8 mouse cellular contexts compared by ENCODE assay signal in genomic region chrX:70385276-70385961, GRCm38 (mm10). TPM values are rescaled to one million over a fixed set of nuclear protein-coding genes. Genes with fewer than 3 reads are reported as not detected.
DNase-seq lines count a peak whose midpoint lies in the region; ATAC-seq and TF ChIP-seq lines count a peak whose summit lies in the region.

TSS of gene 1110012L19Rik (plus strand) at chrX:70385877.

- peak within 1 kb of the TSS; percentile 56 for H3K4me3 ChIP-seq in embryonic facial prominence, embryonic 14.5 days (ENCODE audit: low read depth, low read length)
- H3K4me3 ChIP-seq in heart, adult 2 months, result peak within 1 kb of the TSS; percentile 63
- peak within 1 kb of the TSS; percentile 53 for H3K4me3 ChIP-seq in limb, embryonic 13.5 days
- peak within 1 kb of the TSS; percentile 51 for H3K4me3 ChIP-seq in midbrain, embryonic 16.5 days (ENCODE audit: low read depth, low read length)

- no peaks in the 10 kb centered on the region for H3K4me1 ChIP-seq in embryonic facial prominence, embryonic 14.5 days (ENCODE audit: control insufficient read depth, insufficient read depth, low read length)
- H3K4me1 ChIP-seq in heart, adult 2 months (ENCODE audit: control insufficient read depth, insufficient read depth, low read length), result peaks cover 2% of the 10 kb centered on the region
- peaks cover 5% of the 10 kb centered on the region; the same call in 1 of the 2 replicates for H3K4me1 ChIP-seq in limb, embryonic 13.5 days
- H3K4me1 ChIP-seq in midbrain, embryonic 16.5 days (ENCODE audit: control insufficient read depth, insufficient read depth, low read length), result peaks cover 7% of the 10 kb centered on the region

- peak; percentile 96 for ATAC-seq in embryonic facial prominence, embryonic 14.5 days (ENCODE audit: low read depth)
- peak; percentile 96 for ATAC-seq in limb, embryonic 13.5 days (ENCODE audit: low FRiP score, low read depth)
- peak; percentile 98 for ATAC-seq in midbrain, embryonic 16.5 days

- peak within 1 kb of the TSS; percentile 82 for H3K27ac ChIP-seq in embryonic facial prominence, embryonic 14.5 days (replicated peaks; ENCODE audit: low read depth, low read length)
- peak within 1 kb of the TSS; percentile 91 for H3K27ac ChIP-seq in heart, adult 2 months
- peak within 1 kb of the TSS; percentile 69; the same call in 1 of the 2 replicates for H3K27ac ChIP-seq in limb, embryonic 13.5 days
- peak within 1 kb of the TSS; percentile 67 for H3K27ac ChIP-seq in midbrain, embryonic 16.5 days (ENCODE audit: low read length)

- peak within 1 kb of the TSS; percentile 56 for H3K4me2 ChIP-seq in embryonic facial prominence, embryonic 14.5 days (ENCODE audit: low read depth, low read length)
- H3K4me2 ChIP-seq in limb, embryonic 13.5 days (replicated peaks), result peak within 1 kb of the TSS; percentile 62
- peak within 1 kb of the TSS; percentile 59 for H3K4me2 ChIP-seq in midbrain, embryonic 16.5 days (ENCODE audit: low read length)

- intact Hi-C loops in heart, adult 2 months (cut with DNase I), result no loop called here

- H3K27me3 ChIP-seq in embryonic facial prominence, embryonic 14.5 days (replicated peaks; ENCODE audit: control insufficient read depth, insufficient read depth, low read length), result no peaks in the 10 kb centered on the region
- no peaks in the 10 kb centered on the region for H3K27me3 ChIP-seq in heart, adult 2 months (ENCODE audit: control insufficient read depth, insufficient read depth, low read length)
- no peaks in the 10 kb centered on the region for H3K27me3 ChIP-seq in limb, embryonic 13.5 days
- no peaks in the 10 kb centered on the region for H3K27me3 ChIP-seq in midbrain, embryonic 16.5 days (ENCODE audit: control insufficient read depth, insufficient read depth, low read depth, low read length)

- H3K9me3 ChIP-seq in embryonic facial prominence, embryonic 14.5 days (ENCODE audit: control insufficient read depth, low read length), result no peaks in the 10 kb centered on the region
- H3K9me3 ChIP-seq in limb, embryonic 13.5 days, result no peaks in the 10 kb centered on the region
- no peaks in the 10 kb centered on the region for H3K9me3 ChIP-seq in midbrain, embryonic 16.5 days (replicated peaks; ENCODE audit: control insufficient read depth, low read length, poor library complexity, severe bottlenecking)

- no peak for TF ChIP-seq CTCF in heart, adult 2 months (IDR thresholded peaks at IDR 0.05)

- WGBS in embryonic facial prominence, embryonic 14.5 days, result 24% methylated on average over 22 of the region's 22 CpGs
- WGBS in heart, adult 2 months, result 13% methylated on average over 22 of the region's 22 CpGs
- 16% methylated on average over 22 of the region's 22 CpGs for WGBS in limb, embryonic 13.5 days
- WGBS in midbrain, embryonic 16.5 days, result 20% methylated on average over 21 of the region's 22 CpGs

- peak; percentile 93 for DNase-seq in 3T3-L1 (ENCODE audit: low read depth, low spot score)
- peak; percentile 72 for DNase-seq in adrenal gland, postnatal 36 days
- DNase-seq in embryonic facial prominence, embryonic 14.5 days (ENCODE audit: low spot score), result peak; percentile 96
- peak; percentile 72 to 87 for DNase-seq in heart, adult 2 months
- peak; percentile 84 to 85 for DNase-seq in kidney, adult 8-10 months
- DNase-seq in spleen, postnatal 14 days (ENCODE audit: low spot score in 2 of 2), result peak; percentile 11 to 34

- no peaks in the 10 kb centered on the region for H3K36me3 ChIP-seq in embryonic facial prominence, embryonic 14.5 days (ENCODE audit: control insufficient read depth, insufficient read depth, low read length)
- no peaks in the 10 kb centered on the region for H3K36me3 ChIP-seq in heart, adult 2 months (ENCODE audit: control insufficient read depth, insufficient read depth, low read length)
- H3K36me3 ChIP-seq in limb, embryonic 13.5 days, result peaks cover 9% of the 10 kb centered on the region; the same call in 1 of the 2 replicates
- H3K36me3 ChIP-seq in midbrain, embryonic 16.5 days (ENCODE audit: control insufficient read depth, insufficient read depth, low read length), result no peaks in the 10 kb centered on the region

- no peaks in the 10 kb centered on the region for H3K79me2 ChIP-seq in heart, adult 2 months (replicated peaks; ENCODE audit: control insufficient read depth, insufficient read depth, low read length)

- TF ChIP-seq POLR2A in heart, adult 2 months (IDR thresholded peaks at IDR 0.05; ENCODE audit: insufficient read depth, low read depth, low read length), result peak; percentile 75; the same call in 1 of the 2 replicates

- peak within 1 kb of the TSS; percentile 71 for H3K9ac ChIP-seq in embryonic facial prominence, embryonic 14.5 days (ENCODE audit: low read depth, low read length)
- H3K9ac ChIP-seq in heart, adult 2 months (ENCODE audit: low read depth, low read length), result peak within 1 kb of the TSS; percentile 64
- H3K9ac ChIP-seq in limb, embryonic 13.5 days, result peak within 1 kb of the TSS; percentile 63
- peak within 1 kb of the TSS; percentile 66 for H3K9ac ChIP-seq in midbrain, embryonic 16.5 days (ENCODE audit: low read depth, low read length)

- no peak for TF ChIP-seq EP300 in heart, adult 2 months (IDR thresholded peaks at IDR 0.05; ENCODE audit: insufficient read depth, low read depth, low read length)

RNA-seq across cellular contexts. Expression of gene 1110012L19Rik, which starts in this region (rescaled TPM):
- total RNA-seq in adrenal gland, postnatal 36 days (2021), result 10 to 100 TPM; 16.7 to 19.9 TPM
- polyA plus RNA-seq in embryonic facial prominence, embryonic 14.5 days (2014; fragmentation: Nextera tagmentation; extraction: Ambion mirVana), result 25.6 and 29.0 TPM in 2 replicates
- total RNA-seq in heart, adult 2 months (2021), result 10 to 100 TPM; 13.3 to 16.1 TPM
- polyA plus RNA-seq in heart, adult 2 months (2012; rRNA removed), result 8.5 and 11.5 TPM in 2 replicates
- polyA plus RNA-seq in limb, embryonic 13.5 days (2015; fragmentation: Nextera tagmentation; extraction: Ambion mirVana), result 27.8 and 30.1 TPM in 2 replicates
- 39.6 and 42.3 TPM in 2 replicates for polyA plus RNA-seq in midbrain, embryonic 16.5 days (2015; fragmentation: Nextera tagmentation; extraction: Ambion mirVana)

Comparison
In these comparisons a context has a peak if more than half of its experiments do, and no peak if none do; other contexts are left out.
1. Peak in every context shown above with its lines: DNase-seq, ATAC-seq, H3K4me3 ChIP-seq and H3K27ac ChIP-seq.
2. DNase-seq: peak in every context shown above with its lines; median percentile 96 in embryonic facial prominence, embryonic 14.5 days; 93 in 3T3-L1; 84 in kidney, adult 8-10 months; 80 in heart, adult 2 months; 72 in adrenal gland, postnatal 36 days; 22 in spleen, postnatal 14 days.